Comparison of ENCODE assay signal across 9 mouse cellular contexts in genomic region chr2:70852796-70853221, GRCm38 (mm10). TPM values are rescaled to one million over a fixed set of nuclear protein-coding genes. Genes with fewer than 3 reads are reported as not detected.
DNase-seq lines count a peak whose midpoint lies in the region; ATAC-seq and TF ChIP-seq lines count a peak whose summit lies in the region.
"Had no signal": no experiment of that assay in that cellular context is flagged by ENCODE, and none has a peak within 500 bp of the region (broad histone marks: within the 10 kb centered on the region; RNA-seq: fewer than 3 reads in every experiment).

No protein-coding gene starts in this region.

- peaks cover 7% of the 10 kb centered on the region for H3K4me1 ChIP-seq in heart, postnatal 0 days (ENCODE audit: control insufficient read depth, insufficient read depth)
- H3K4me1 ChIP-seq in heart, adult 2 months (ENCODE audit: control insufficient read depth, insufficient read depth, low read length): no peaks in the 10 kb centered on the region
- H3K4me1 ChIP-seq in embryonic facial prominence, embryonic 15.5 days: peaks cover 2% of the 10 kb centered on the region; the same call in 1 of the 2 replicates
- H3K4me1 ChIP-seq in hindbrain, embryonic 16.5 days (ENCODE audit: control insufficient read depth, insufficient read depth, low read depth, low read length): no peaks in the 10 kb centered on the region
- H3K4me1 ChIP-seq in neural tube, embryonic 14.5 days (ENCODE audit: control insufficient read depth, insufficient read depth, low read length): no peaks in the 10 kb centered on the region

- H3K27me3 ChIP-seq in heart, postnatal 0 days (ENCODE audit: control insufficient read depth, insufficient read depth, low read length): no peaks in the 10 kb centered on the region
- H3K27me3 ChIP-seq in heart, adult 2 months (ENCODE audit: control insufficient read depth, insufficient read depth, low read length): no peaks in the 10 kb centered on the region
- H3K27me3 ChIP-seq in embryonic facial prominence, embryonic 15.5 days: no peaks in the 10 kb centered on the region
- no peaks in the 10 kb centered on the region for H3K27me3 ChIP-seq in hindbrain, embryonic 16.5 days (replicated peaks; ENCODE audit: control insufficient read depth, insufficient read depth, low read length)
- H3K27me3 ChIP-seq in neural tube, embryonic 14.5 days (ENCODE audit: control insufficient read depth, insufficient read depth, low read length): no peaks in the 10 kb centered on the region

- DNase-seq in heart, postnatal 0 days (ENCODE audit: low spot score): no peak
- DNase-seq in heart, adult 2 months: no peak
- DNase-seq in thymus, postnatal 0 days (ENCODE audit: low spot score): no peak
- no peak for DNase-seq in natural killer cell, adult 2 months (ENCODE audit: low spot score in 2 of 2)
- no peak for DNase-seq in adrenal gland, postnatal 4 days (ENCODE audit: low spot score in 2 of 2)

- ATAC-seq in heart, postnatal 0 days (ENCODE audit: insufficient read depth, low read depth): no peak
- ATAC-seq in embryonic facial prominence, embryonic 15.5 days (ENCODE audit: insufficient number of reproducible peaks, low FRiP score, low TSS enrichment, low read depth): no peak
- no peak for ATAC-seq in hindbrain, embryonic 16.5 days
- no peak for ATAC-seq in neural tube, embryonic 14.5 days (ENCODE audit: low read depth)

- TF ChIP-seq CTCF in heart, postnatal 0 days (IDR thresholded peaks at IDR 0.05; ENCODE audit: low read depth): no peak
- no peak for TF ChIP-seq CTCF in heart, adult 2 months (IDR thresholded peaks at IDR 0.05)

- H3K79me2 ChIP-seq in heart, adult 2 months (replicated peaks; ENCODE audit: control insufficient read depth, insufficient read depth, low read length): no peaks in the 10 kb centered on the region

- TF ChIP-seq POLR2A in heart, adult 2 months (IDR thresholded peaks at IDR 0.05; ENCODE audit: insufficient read depth, low read depth, low read length): no peak

- H3K27ac ChIP-seq in heart, postnatal 0 days (ENCODE audit: low read depth): no peak overlapping the region
- no peak overlapping the region for H3K27ac ChIP-seq in heart, adult 2 months
- H3K27ac ChIP-seq in embryonic facial prominence, embryonic 15.5 days (replicated peaks): no peak overlapping the region
- peak overlapping the region; percentile 51 for H3K27ac ChIP-seq in hindbrain, embryonic 16.5 days (ENCODE audit: low read depth, low read length)
- H3K27ac ChIP-seq in neural tube, embryonic 14.5 days (ENCODE audit: low read depth, low read length): no peak overlapping the region

- peak overlapping the region; percentile 17 for H3K4me3 ChIP-seq in heart, postnatal 0 days (ENCODE audit: low read depth, low read length)
- H3K4me3 ChIP-seq in heart, adult 2 months: no peak overlapping the region
- H3K4me3 ChIP-seq in embryonic facial prominence, embryonic 15.5 days (replicated peaks): peak overlapping the region; percentile 22
- peak overlapping the region; percentile 23 for H3K4me3 ChIP-seq in hindbrain, embryonic 16.5 days (ENCODE audit: low read length)
- H3K4me3 ChIP-seq in neural tube, embryonic 14.5 days (ENCODE audit: low read depth, low read length): no peak overlapping the region

- intact Hi-C loops in heart, adult 2 months (cut with DNase I): no loop called here

- H3K9ac ChIP-seq in heart, postnatal 0 days (replicated peaks; ENCODE audit: low read depth, low read length): 0 out of 2 replicates have a peak overlapping the region, but pooled peaks have one; percentile 17
- H3K9ac ChIP-seq in heart, adult 2 months (ENCODE audit: low read depth, low read length): no peak overlapping the region
- H3K9ac ChIP-seq in embryonic facial prominence, embryonic 15.5 days: no peak overlapping the region
- peak overlapping the region; percentile 35; the same call in 1 of the 2 replicates for H3K9ac ChIP-seq in hindbrain, embryonic 16.5 days (ENCODE audit: low read depth, low read length)
- H3K9ac ChIP-seq in neural tube, embryonic 14.5 days (replicated peaks; ENCODE audit: low read depth, low read length): no peak overlapping the region

- no peaks in the 10 kb centered on the region for H3K9me3 ChIP-seq in heart, postnatal 0 days (replicated peaks; ENCODE audit: control insufficient read depth, low read length)
- H3K9me3 ChIP-seq in embryonic facial prominence, embryonic 15.5 days (replicated peaks): no peaks in the 10 kb centered on the region
- no peaks in the 10 kb centered on the region for H3K9me3 ChIP-seq in hindbrain, embryonic 16.5 days (ENCODE audit: control insufficient read depth, low read length)
- H3K9me3 ChIP-seq in neural tube, embryonic 14.5 days (ENCODE audit: control insufficient read depth, low read length): no peaks in the 10 kb centered on the region
- H3K9me3 ChIP-seq: G1E had no signal

- peak overlapping the region; percentile 38 for H3K4me2 ChIP-seq in heart, postnatal 0 days (ENCODE audit: low read depth, low read length)
- peak overlapping the region; percentile 39 for H3K4me2 ChIP-seq in embryonic facial prominence, embryonic 15.5 days (replicated peaks)
- peak overlapping the region; percentile 50 for H3K4me2 ChIP-seq in hindbrain, embryonic 16.5 days (ENCODE audit: low read length)
- H3K4me2 ChIP-seq in neural tube, embryonic 14.5 days (ENCODE audit: low read depth, low read length): peak overlapping the region; percentile 29; the same call in 1 of the 2 replicates

- no peaks in the 10 kb centered on the region for H3K36me3 ChIP-seq in heart, postnatal 0 days (replicated peaks; ENCODE audit: control insufficient read depth, insufficient read depth, low read length)
- no peaks in the 10 kb centered on the region for H3K36me3 ChIP-seq in heart, adult 2 months (ENCODE audit: control insufficient read depth, insufficient read depth, low read length)
- no peaks in the 10 kb centered on the region for H3K36me3 ChIP-seq in embryonic facial prominence, embryonic 15.5 days
- no peaks in the 10 kb centered on the region for H3K36me3 ChIP-seq in hindbrain, embryonic 16.5 days (ENCODE audit: control insufficient read depth, insufficient read depth, low read length)
- no peaks in the 10 kb centered on the region for H3K36me3 ChIP-seq in neural tube, embryonic 14.5 days (ENCODE audit: control insufficient read depth, insufficient read depth, low read length)
- H3K36me3 ChIP-seq: G1E had no signal

- WGBS in heart, postnatal 0 days: 20% methylated on average over 11 of the region's 11 CpGs
- WGBS in heart, adult 2 months: 41% methylated on average over 11 of the region's 11 CpGs
- WGBS in embryonic facial prominence, embryonic 15.5 days: 26% methylated on average over 11 of the region's 11 CpGs
- 28% methylated on average over 11 of the region's 11 CpGs for WGBS in hindbrain, embryonic 16.5 days
- WGBS in neural tube, embryonic 14.5 days: 37% methylated on average over 11 of the region's 11 CpGs

- TF ChIP-seq EP300 in heart, postnatal 0 days (IDR thresholded peaks at IDR 0.05; ENCODE audit: low read depth): no peak
- TF ChIP-seq EP300 in heart, adult 2 months (IDR thresholded peaks at IDR 0.05; ENCODE audit: insufficient read depth, low read depth, low read length): no peak

RNA-seq across cellular contexts. Expression of gene Tlk1, which starts 27.3 kb away (rescaled TPM):
- 24.7 and 32.6 TPM in 2 replicates for total RNA-seq in heart, postnatal 0 days (2014; rRNA removed; ENCODE audit: low replicate concordance)
- polyA plus RNA-seq in heart, postnatal 0 days (2015; fragmentation: Nextera tagmentation; extraction: Ambion mirVana): 16.6 and 17.9 TPM in 2 replicates
- 10 to 100 TPM; 26.0 to 31.3 TPM for total RNA-seq in heart, adult 2 months (2021)
- 6.9 and 15.4 TPM in 2 replicates for polyA plus RNA-seq in heart, adult 2 months (2012; rRNA removed)
- polyA plus RNA-seq in embryonic facial prominence, embryonic 15.5 days (2015; fragmentation: Nextera tagmentation; extraction: Ambion mirVana): 28.5 and 32.8 TPM in 2 replicates
- polyA plus RNA-seq in hindbrain, embryonic 16.5 days (2015; fragmentation: Nextera tagmentation; extraction: Ambion mirVana): 17.7 TPM in 2 replicates
- polyA plus RNA-seq in neural tube, embryonic 14.5 days (2014; fragmentation: Nextera tagmentation; extraction: Ambion mirVana): 27.6 and 28.2 TPM in 2 replicates
- polyA plus RNA-seq in thymus, postnatal 0 days (2015; fragmentation: Nextera tagmentation; extraction: Ambion mirVana): 37.0 and 45.3 TPM in 2 replicates
- 10 to 100 TPM; 77.1 to 85.2 TPM for total RNA-seq in adrenal gland, postnatal 4 days (2021)

Comparison
In these comparisons a context has a peak if more than half of its experiments do, and no peak if none do; other contexts are left out.
1. H3K4me3 ChIP-seq: peak in heart, postnatal 0 days (single experiment), embryonic facial prominence, embryonic 15.5 days (single experiment) and hindbrain, embryonic 16.5 days (single experiment); none in heart, adult 2 months (single experiment) and neural tube, embryonic 14.5 days (single experiment).
2. H3K9ac ChIP-seq: peak in heart, postnatal 0 days (single experiment) and hindbrain, embryonic 16.5 days (single experiment); none in heart, adult 2 months (single experiment), embryonic facial prominence, embryonic 15.5 days (single experiment) and neural tube, embryonic 14.5 days (single experiment).
3. Peak in every context shown above with its lines, with median percentiles within 50 percentile points of each other: H3K4me2 ChIP-seq.